ENCODE assay signal across 14 mouse cellular contexts in the genomic region with DNA sequence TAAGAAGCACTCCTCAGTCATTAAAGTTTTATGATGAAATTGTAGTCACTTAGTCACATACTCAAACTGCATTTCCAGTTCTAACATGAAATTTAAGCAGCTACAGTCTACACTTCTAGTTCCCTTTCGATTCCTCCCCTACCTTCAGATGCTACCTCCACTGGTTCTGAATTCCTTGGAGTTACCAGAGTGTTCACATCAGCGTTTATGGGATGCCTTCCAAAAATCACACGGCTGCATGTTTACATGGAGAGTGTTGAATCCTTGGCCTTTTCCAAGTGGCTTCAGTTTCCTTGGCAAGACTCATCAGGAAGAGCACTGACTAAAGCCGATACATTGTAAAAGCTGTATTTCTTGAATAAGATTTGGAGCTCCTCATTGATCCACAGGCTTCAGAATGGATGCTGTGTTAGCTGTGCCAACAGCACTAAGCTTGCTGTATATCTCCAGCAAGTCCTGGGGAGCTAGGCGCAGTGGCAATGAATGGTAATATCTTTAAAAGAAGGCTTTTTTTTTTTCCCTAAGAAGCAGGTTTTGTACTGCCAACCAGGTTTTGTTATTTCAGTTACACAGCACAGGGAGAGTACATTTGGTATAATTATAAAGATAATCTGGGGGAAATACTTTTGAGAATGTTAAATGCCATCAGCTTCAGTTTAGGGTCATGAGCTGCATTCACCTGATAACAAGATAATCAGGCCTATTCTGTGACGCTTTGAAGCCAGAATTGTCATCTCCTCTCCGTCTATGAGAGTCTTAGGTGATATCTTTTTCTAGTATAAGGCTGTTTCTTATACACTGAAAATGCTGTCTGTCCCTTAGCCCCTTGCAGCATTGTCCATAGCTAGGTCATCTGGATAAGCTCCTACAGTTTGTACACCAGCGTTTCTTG. TPM values are rescaled to one million over a fixed set of nuclear protein-coding genes. Genes with fewer than 3 reads are reported as not detected.
DNase-seq lines count a peak whose midpoint lies in the region; ATAC-seq lines count a peak whose summit lies in the region.
"Had no signal": no experiment of that assay in that cellular context is flagged by ENCODE, and none has a peak within 500 bp of the region (broad histone marks: within the 10 kb centered on the region; RNA-seq: fewer than 3 reads in every experiment).

No protein-coding gene starts in this region.

- ATAC-seq in liver, embryonic 13.5 days (ENCODE audit: low read depth): peak; percentile 81
- ATAC-seq: forebrain, embryonic 16.5 days had no signal

- H3K27ac ChIP-seq in liver, embryonic 13.5 days: peak overlapping the region; percentile 81
- H3K27ac ChIP-seq in midbrain, embryonic 10.5 days (replicated peaks): no peak overlapping the region
- H3K27ac ChIP-seq: embryonic facial prominence, embryonic 13.5 days had no signal

- WGBS in liver, embryonic 13.5 days (ENCODE audit: insufficient replicate concordance): 54% methylated on average over 8 of the region's 8 CpGs
- 91% methylated on average over 8 of the region's 8 CpGs for WGBS in midbrain, embryonic 10.5 days

- H3K4me3 ChIP-seq in liver, embryonic 13.5 days (replicated peaks): no peak overlapping the region
- H3K4me3 ChIP-seq in midbrain, embryonic 10.5 days: no peak overlapping the region
- H3K4me3 ChIP-seq: embryonic facial prominence, embryonic 13.5 days had no signal

- H3K27me3 ChIP-seq in liver, embryonic 13.5 days: no peaks in the 10 kb centered on the region
- no peaks in the 10 kb centered on the region for H3K27me3 ChIP-seq in midbrain, embryonic 10.5 days (ENCODE audit: low read depth, poor library complexity, severe bottlenecking)
- H3K27me3 ChIP-seq: embryonic facial prominence, embryonic 13.5 days had no signal

- H3K4me2 ChIP-seq in liver, embryonic 13.5 days: peak overlapping the region; percentile 25
- H3K4me2 ChIP-seq: embryonic facial prominence, embryonic 13.5 days had no signal

- H3K36me3 ChIP-seq in liver, embryonic 13.5 days: no peaks in the 10 kb centered on the region; the same call in 1 of the 2 replicates
- no peaks in the 10 kb centered on the region for H3K36me3 ChIP-seq in midbrain, embryonic 10.5 days
- H3K36me3 ChIP-seq: embryonic facial prominence, embryonic 13.5 days had no signal

- H3K9me3 ChIP-seq in liver, embryonic 13.5 days (replicated peaks): no peaks in the 10 kb centered on the region
- no peaks in the 10 kb centered on the region for H3K9me3 ChIP-seq in midbrain, embryonic 10.5 days (replicated peaks)
- H3K9me3 ChIP-seq: embryonic facial prominence, embryonic 13.5 days had no signal

- H3K4me1 ChIP-seq in liver, embryonic 13.5 days (replicated peaks): peaks cover 61% of the 10 kb centered on the region
- H3K4me1 ChIP-seq in midbrain, embryonic 10.5 days: 0 out of 2 replicates have a peak, but pooled peaks cover 4% of the 10 kb centered on the region

- peak; percentile 23 for DNase-seq in adrenal gland, postnatal 10 days
- DNase-seq in adrenal gland, adult 18-20 months (ENCODE audit: low spot score in 2 of 2): no peak
- peak; percentile 37 to 39 for DNase-seq in kidney, postnatal 25 days
- DNase-seq in kidney, adult 11 months: no peak
- DNase-seq in liver, embryonic 13.5 days: no peak
- peak; percentile 54 for DNase-seq in lung, postnatal 36 days
- DNase-seq in midbrain, embryonic 10.5 days (ENCODE audit: low spot score): no peak
- no peak for DNase-seq in right cerebral cortex, postnatal 36 days (ENCODE audit: low spot score in 2 of 2)
- DNase-seq: cerebellum, postnatal 25 days; gastrocnemius, postnatal 14 days; left cerebral cortex, postnatal 4 days; right cerebral cortex, adult 18-20 months had no signal

- H3K9ac ChIP-seq in liver, embryonic 13.5 days: peak overlapping the region; percentile 36; the same call in 1 of the 2 replicates
- H3K9ac ChIP-seq: embryonic facial prominence, embryonic 13.5 days had no signal

RNA-seq across cellular contexts. Expression of gene C1galt1, which starts 13.0 kb away (rescaled TPM):
- total RNA-seq in adrenal gland, postnatal 10 days (2021): 10 to 100 TPM; 24.1 to 25.4 TPM
- total RNA-seq in adrenal gland, adult 18-20 months (2021): 10 to 100 TPM; 18.1 to 28.3 TPM
- 4.0 and 5.1 TPM in 2 replicates for polyA plus RNA-seq in liver, embryonic 13.5 days (2015; fragmentation: Nextera tagmentation; extraction: Ambion mirVana)
- 1.5 and 1.7 TPM in 2 replicates for polyA plus RNA-seq in midbrain, embryonic 10.5 days (2016; fragmentation: Nextera tagmentation; extraction: Ambion mirVana)

Comparison
In these comparisons a context has a peak if more than half of its experiments do, and no peak if none do; other contexts are left out.
1. DNase-seq: peak in adrenal gland, postnatal 10 days (single experiment), kidney, postnatal 25 days (2 of 2) and lung, postnatal 36 days (single experiment); none in adrenal gland, adult 18-20 months (0 of 2), kidney, adult 11 months (single experiment), liver, embryonic 13.5 days (single experiment), midbrain, embryonic 10.5 days (single experiment) and right cerebral cortex, postnatal 36 days (0 of 2).